Mouse (Mus musculus) MEL (cell line): Measurements from ENCODE around the gene Dlg5. TPM values are rescaled to one million over a fixed set of nuclear protein-coding genes. Genes with fewer than 3 reads are reported as not detected.

Experiments used
- DNase-seq: peaks from one replicate; pipeline ENCODE4 v3.0.0; 2011; ENCODE audit warnings: low read depth, low spot score
- H3K27ac ChIP-seq: 2 replicates; pipeline ENCODE4 v1.5.1; 2012; ENCODE audit warnings: low read depth, mild to moderate bottlenecking, control low read depth, low read length, moderate library complexity; ENCODE audit not compliant: control insufficient read depth
- H3K27me3 ChIP-seq, 2 experiments: fragments of 150-350 bp in 1 of 2; sonication (generic) in 1 of 2; 2 replicates each; pipeline ENCODE4 v1.6.1; 2012; ENCODE audit warnings: low read length in 2 of 2, mild to moderate bottlenecking in 2 of 2, improper control_type of control experiment in 1 of 2, moderate library complexity in 1 of 2; ENCODE audit not compliant: insufficient read depth in 2 of 2, control insufficient read depth in 1 of 2
- H3K36me3 ChIP-seq, 2 experiments: 2 replicates each; pipeline ENCODE4 v1.6.1; 2012 to 2014; ENCODE audit warnings: low read length in 2 of 2, improper control_type of control experiment in 1 of 2, inconsistent platforms in 1 of 2, mild to moderate bottlenecking in 1 of 2; ENCODE audit not compliant: insufficient read depth in 2 of 2, control insufficient read depth in 1 of 2
- H3K4me1 ChIP-seq, 2 experiments: fragments of 150-350 bp in 1 of 2; sonication (generic) in 1 of 2; 2 replicates each; pipeline ENCODE4 v1.6.1; 2012; ENCODE audit warnings: low read length in 2 of 2, improper control_type of control experiment in 1 of 2, mild to moderate bottlenecking in 1 of 2; ENCODE audit not compliant: insufficient read depth in 2 of 2, control insufficient read depth in 1 of 2
- H3K4me3 ChIP-seq, 2 experiments: fragments of 150-350 bp in 1 of 2; sonication (generic) in 1 of 2; 2 replicates each; pipeline ENCODE4 v1.5.1; 2012; ENCODE audit warnings: low read depth in 2 of 2, low read length in 2 of 2, mild to moderate bottlenecking in 2 of 2, moderate library complexity in 2 of 2, control low read depth in 1 of 2, improper control_type of control experiment in 1 of 2; ENCODE audit not compliant: control insufficient read depth in 1 of 2, insufficient read depth in 1 of 2
- H3K79me2 ChIP-seq: 2 replicates; pipeline ENCODE4 v1.6.1; 2012; ENCODE audit warnings: mild to moderate bottlenecking, low read length, moderate library complexity; ENCODE audit not compliant: control insufficient read depth, poor library complexity, insufficient read depth
- H3K9ac ChIP-seq: 2 replicates; pipeline ENCODE4 v1.6.1; 2012; ENCODE audit warnings: low read depth, mild to moderate bottlenecking, control low read depth, low read length, moderate library complexity; ENCODE audit not compliant: control insufficient read depth, poor library complexity, severe bottlenecking
- H3K9me3 ChIP-seq: fragments of 150-350 bp; sonication (generic); replicated peaks from 2 replicates; pipeline ENCODE4 v1.6.1; 2012; ENCODE audit warnings: mild to moderate bottlenecking, low read length, improper control_type of control experiment, moderate library complexity; ENCODE audit not compliant: insufficient read depth
- CHD1 ChIP-seq: IDR thresholded peaks from 2 replicates; pipeline ENCODE4 v1.6.1; 2012; ENCODE audit warnings: low read depth, mild to moderate bottlenecking, inconsistent platforms, low read length, improper control_type of control experiment
- EP300 ChIP-seq, 2 experiments: IDR thresholded peaks; 2 replicates each; pipeline ENCODE4 v1.6.1; 2011; ENCODE audit warnings: improper control_type of control experiment in 2 of 2, low read length in 2 of 2, low read depth in 1 of 2, mild to moderate bottlenecking in 1 of 2
- ETS1 ChIP-seq: IDR thresholded peaks from 2 replicates; pipeline ENCODE4 v1.6.1; 2012; ENCODE audit warnings: low read depth, mild to moderate bottlenecking, inconsistent platforms, low read length, improper control_type of control experiment, moderate library complexity
- GATA1 ChIP-seq: IDR thresholded peaks from 2 replicates; pipeline ENCODE4 v1.6.1; 2011; ENCODE audit warnings: low read depth, low read length, improper control_type of control experiment
- HCFC1 ChIP-seq: IDR thresholded peaks from 2 replicates; pipeline ENCODE4 v1.6.1; 2012; ENCODE audit warnings: low read depth, mild to moderate bottlenecking, inconsistent platforms, low read length, improper control_type of control experiment, moderate library complexity
- KAT2A ChIP-seq: conservative IDR thresholded peaks from 2 replicates; pipeline ENCODE4 v1.6.1; 2012; ENCODE audit warnings: low read depth, low read length, improper control_type of control experiment, inconsistent platforms
- MXI1 ChIP-seq: IDR thresholded peaks from 2 replicates; pipeline ENCODE4 v1.6.1; 2011; ENCODE audit warnings: mild to moderate bottlenecking, low read depth, low read length, improper control_type of control experiment
- RCOR1 ChIP-seq: IDR thresholded peaks from 2 replicates; pipeline ENCODE4 v1.6.1; 2012; ENCODE audit warnings: low read depth, mild to moderate bottlenecking, inconsistent platforms, low read length, improper control_type of control experiment
- USF2 ChIP-seq, 2 experiments: IDR thresholded peaks; 2 replicates each; pipeline ENCODE4 v1.6.1; 2011 to 2012; ENCODE audit warnings: improper control_type of control experiment in 2 of 2, low read length in 2 of 2, borderline replicate concordance in 1 of 2, inconsistent platforms in 1 of 2, low read depth in 1 of 2, mild to moderate bottlenecking in 1 of 2; ENCODE audit not compliant: insufficient read depth in 1 of 2
- polyA plus RNA-seq, 2 experiments: library from polyadenylated mRNA; stranded (reverse) in 1 of 2; unstranded in 1 of 2; fragments of >175 nt in 1 of 2; fragments of >200 nt in 1 of 2; gene quantifications; 2 replicates each; pipeline versions ENCODE4 v1.2.1 to v1.2.4; 2012; ENCODE audit warnings: low replicate concordance in 2 of 2, low read depth in 1 of 2; ENCODE audit not compliant: insufficient read length in 2 of 2, insufficient read depth in 1 of 2, missing spikeins in 1 of 2
- total RNA-seq: library from RNA; depleted of rRNA; stranded (reverse); fragments of 300-350 nt; gene quantifications from 2 replicates; pipeline ENCODE4 v1.2.3, GENCODE M21; 2012

Dlg5 gene
- total and polyA plus RNA-seq, 3 experiments, result not detected

- Histone ChIP-seq H3K9me3 (no peaks in the 10 kb centered on the region), H3K4me1 (no peaks in the 10 kb centered on the region), H3K36me3 (no peaks in the 10 kb centered on the region), H3K27ac (no peak overlapping the region), H3K79me2 (no peaks in the 10 kb centered on the region), H3K4me3 (no peak overlapping the region), H3K27me3 (no peaks in the 10 kb centered on the region), H3K9ac (no peak overlapping the region)
- no peak for TF ChIP-seq RCOR1
- no peak for TF ChIP-seq EP300 (IDR thresholded peaks at IDR 0.05; ENCODE audit: low read depth in 1 of 2, low read length in 2 of 2)
- TF ChIP-seq KAT2A, result no peak
- TF ChIP-seq GATA1, result no peak
- DNase-seq, result no peak
These were observed 56.1 kb downstream of the Dlg5 start for GRCm38 (mm10) chr14:24189598-24189997.

- H3K27me3 ChIP-seq, result no peaks in the 10 kb centered on the region
- DNase-seq, result no peak
- no peak overlapping the region for H3K27ac ChIP-seq
- H3K4me1 ChIP-seq, result no peaks in the 10 kb centered on the region
- H3K4me3 ChIP-seq, result no peak overlapping the region
- no peaks in the 10 kb centered on the region for H3K79me2 ChIP-seq
- TF ChIP-seq USF2 (IDR thresholded peaks at IDR 0.05; ENCODE audit: borderline replicate concordance in 1 of 2, insufficient read depth in 1 of 2, low read depth in 1 of 2, low read length in 2 of 2) (no peak), HCFC1 (no peak), ETS1 (no peak)
- H3K9ac ChIP-seq, result no peak overlapping the region
- H3K9me3 ChIP-seq, result no peaks in the 10 kb centered on the region
- H3K36me3 ChIP-seq, result no peaks in the 10 kb centered on the region
These were observed 60.2 kb downstream of the Dlg5 start for GRCm38 (mm10) chr14:24185514-24185913.

- Histone ChIP-seq H3K9ac (no peak overlapping the region), H3K4me3 (no peak overlapping the region), H3K27me3 (no peaks in the 10 kb centered on the region), H3K27ac (no peak overlapping the region), H3K9me3 (no peaks in the 10 kb centered on the region), H3K79me2 (no peaks in the 10 kb centered on the region), H3K4me1 (no peaks in the 10 kb centered on the region), H3K36me3 (no peaks in the 10 kb centered on the region)
- TF ChIP-seq CHD1 (no peak), MXI1 (no peak)
- no peak for DNase-seq
These were observed 62.8 kb downstream of the Dlg5 start for GRCm38 (mm10) chr14:24182955-24183354.
